Mouse (Mus musculus): ENCODE results near the gene Hnrnpm. TPM values are rescaled to one million over a fixed set of nuclear protein-coding genes. Genes with fewer than 3 reads are reported as not detected.

The Hnrnpm gene
- polyA plus RNA-seq, 2 experiments = 136 to 143 TPM

DNA sequence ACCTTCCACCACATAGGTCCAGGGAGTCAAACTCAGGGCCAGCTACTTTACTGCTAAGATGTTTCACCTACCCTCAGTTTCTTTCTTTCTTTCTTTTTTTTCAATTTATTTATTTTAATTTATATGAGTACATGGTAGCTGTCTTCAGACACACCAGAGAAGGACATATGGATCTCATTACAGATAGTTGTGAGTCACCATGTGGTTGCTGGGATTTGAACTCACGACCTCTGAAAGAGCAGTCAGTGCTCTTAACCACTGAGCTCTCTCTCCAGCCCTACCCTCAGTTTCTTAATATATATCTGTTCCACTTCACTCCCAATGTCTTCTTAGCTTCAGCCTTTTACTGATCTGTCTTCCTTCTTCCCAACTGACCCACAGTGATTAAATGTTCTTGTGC is 8.8 kb upstream of the Hnrnpm start:
- H3K36me3 ChIP-seq (replicated peaks; ENCODE audit: control insufficient read depth, insufficient read depth, low read depth) = peaks cover 100% of the 10 kb centered on the region
- H3K4me2 ChIP-seq (ENCODE audit: low read depth) = no peak overlapping the region
- no peak for TF ChIP-seq CTCF (IDR thresholded peaks at IDR 0.05; ENCODE audit: low read depth)
- TF ChIP-seq EP300 (IDR thresholded peaks at IDR 0.05; ENCODE audit: low read depth) = no peak
- H3K9ac ChIP-seq (replicated peaks) = no peak overlapping the region
- no peaks in the 10 kb centered on the region for H3K4me1 ChIP-seq (replicated peaks; ENCODE audit: control insufficient read depth in 2 of 2, insufficient read depth in 2 of 2, low read length in 1 of 2)
- DNase-seq (ENCODE audit: low read depth in 3 of 3, low spot score in 3 of 3) (no peak), ATAC-seq (ENCODE audit: insufficient read depth) (no peak)
- no peaks in the 10 kb centered on the region for H3K9me3 ChIP-seq (ENCODE audit: control insufficient read depth, low read length)
- 87% methylated on average over 1 of the region's 1 CpGs for WGBS (ENCODE audit: insufficient replicate concordance)
- H3K27ac ChIP-seq = no peak overlapping the region
- H3K27me3 ChIP-seq (ENCODE audit: control insufficient read depth, insufficient read depth, low read length) = no peaks in the 10 kb centered on the region
- no peak overlapping the region for H3K4me3 ChIP-seq (ENCODE audit: insufficient read depth in 1 of 2, low read depth in 2 of 2, low read length in 2 of 2)

GRCm38 (mm10) chr17:33685249-33685653 is 1.4 kb downstream of the Hnrnpm start:
- Histone ChIP-seq H3K4me1 (replicated peaks; ENCODE audit: control insufficient read depth in 2 of 2, insufficient read depth in 2 of 2, low read length in 1 of 2) (peaks cover 21 to 31% of the 10 kb centered on the region in 2 experiments), H3K9me3 (ENCODE audit: control insufficient read depth, low read length) (no peaks in the 10 kb centered on the region), H3K4me3 (ENCODE audit: insufficient read depth in 1 of 2, low read depth in 2 of 2, low read length in 2 of 2) (peak overlapping the region; percentile 82 to 91), H3K27ac (peak overlapping the region; percentile 78), H3K4me2 (ENCODE audit: low read depth) (peak overlapping the region; percentile 79), H3K36me3 (replicated peaks; ENCODE audit: control insufficient read depth, insufficient read depth, low read depth) (peaks cover 47% of the 10 kb centered on the region), H3K27me3 (ENCODE audit: control insufficient read depth, insufficient read depth, low read length) (no peaks in the 10 kb centered on the region), H3K9ac (replicated peaks) (peak overlapping the region; percentile 90)
- peak; percentile 95 for ATAC-seq (ENCODE audit: insufficient read depth)
- DNase-seq (ENCODE audit: low read depth in 3 of 3, low spot score in 3 of 3) = peak; percentile 90 to 93 (median 90)
- WGBS (ENCODE audit: insufficient replicate concordance) = under 1% methylated on average over 42 of the region's 42 CpGs
- TF ChIP-seq CTCF (IDR thresholded peaks at IDR 0.05; ENCODE audit: low read depth) (peak; percentile 43), EP300 (IDR thresholded peaks at IDR 0.05; ENCODE audit: low read depth) (no peak)

GRCm38 (mm10) chr17:33684671-33685231 is 1.9 kb downstream of the Hnrnpm start:
- Histone ChIP-seq H3K4me2 (ENCODE audit: low read depth) (peak overlapping the region; percentile 79), H3K27ac (peak overlapping the region; percentile 78), H3K4me3 (ENCODE audit: insufficient read depth in 1 of 2, low read depth in 2 of 2, low read length in 2 of 2) (peak overlapping the region; percentile 82 to 91), H3K36me3 (replicated peaks; ENCODE audit: control insufficient read depth, insufficient read depth, low read depth) (peaks cover 43% of the 10 kb centered on the region), H3K27me3 (ENCODE audit: control insufficient read depth, insufficient read depth, low read length) (no peaks in the 10 kb centered on the region), H3K9ac (replicated peaks) (peak overlapping the region; percentile 90), H3K4me1 (replicated peaks; ENCODE audit: control insufficient read depth in 2 of 2, insufficient read depth in 2 of 2, low read length in 1 of 2) (peaks cover 21 to 32% of the 10 kb centered on the region in 2 experiments), H3K9me3 (ENCODE audit: control insufficient read depth, low read length) (no peaks in the 10 kb centered on the region)
- WGBS (ENCODE audit: insufficient replicate concordance) = under 1% methylated on average over 44 of the region's 44 CpGs
- ATAC-seq (ENCODE audit: insufficient read depth) (peak; percentile 72), DNase-seq (ENCODE audit: low read depth in 3 of 3, low spot score in 3 of 3) (peak; percentile 45 to 50 (median 48))
- TF ChIP-seq EP300 (IDR thresholded peaks at IDR 0.05; ENCODE audit: low read depth) (no peak), CTCF (IDR thresholded peaks at IDR 0.05; ENCODE audit: low read depth) (peak; percentile 77)

- H3K9ac ChIP-seq (replicated peaks) = no peak overlapping the region; the same call in 1 of the 2 replicates
- DNase-seq (ENCODE audit: low read depth in 3 of 3, low spot score in 3 of 3) = no peak
- peak overlapping the region; percentile 79 for H3K4me2 ChIP-seq (ENCODE audit: low read depth)
- no peaks in the 10 kb centered on the region for H3K27me3 ChIP-seq (ENCODE audit: control insufficient read depth, insufficient read depth, low read length)
- H3K4me3 ChIP-seq (ENCODE audit: insufficient read depth in 1 of 2, low read depth in 2 of 2, low read length in 2 of 2) = no peak overlapping the region
- H3K36me3 ChIP-seq (replicated peaks; ENCODE audit: control insufficient read depth, insufficient read depth, low read depth) = peaks cover 29% of the 10 kb centered on the region
- H3K27ac ChIP-seq = no peak overlapping the region
- no peaks in the 10 kb centered on the region for H3K9me3 ChIP-seq (ENCODE audit: control insufficient read depth, low read length)
- H3K4me1 ChIP-seq (replicated peaks; ENCODE audit: control insufficient read depth in 2 of 2, insufficient read depth in 2 of 2, low read length in 1 of 2) = peaks cover 25 to 36% of the 10 kb centered on the region in 2 experiments
- TF ChIP-seq EP300 (IDR thresholded peaks at IDR 0.05; ENCODE audit: low read depth) (no peak), CTCF (IDR thresholded peaks at IDR 0.05; ENCODE audit: low read depth) (no peak)
- no peak for ATAC-seq (ENCODE audit: insufficient read depth)
Measured at GRCm38 (mm10) chr17:33681767-33682166, 4.9 kb downstream of the Hnrnpm start.

- H3K4me3 ChIP-seq (ENCODE audit: insufficient read depth in 1 of 2, low read depth in 2 of 2, low read length in 2 of 2) = no peak overlapping the region
- peaks cover 21 to 31% of the 10 kb centered on the region in 2 experiments for H3K4me1 ChIP-seq (replicated peaks; ENCODE audit: control insufficient read depth in 2 of 2, insufficient read depth in 2 of 2, low read length in 1 of 2)
- H3K9ac ChIP-seq (replicated peaks) = no peak overlapping the region
- peaks cover 41% of the 10 kb centered on the region for H3K36me3 ChIP-seq (replicated peaks; ENCODE audit: control insufficient read depth, insufficient read depth, low read depth)
- TF ChIP-seq EP300 (IDR thresholded peaks at IDR 0.05; ENCODE audit: low read depth) = no peak
- no peak for TF ChIP-seq CTCF (IDR thresholded peaks at IDR 0.05; ENCODE audit: low read depth)
- H3K27ac ChIP-seq = no peak overlapping the region
- H3K4me2 ChIP-seq (ENCODE audit: low read depth) = no peak overlapping the region
- DNase-seq (ENCODE audit: low read depth in 3 of 3, low spot score in 3 of 3) (no peak), ATAC-seq (ENCODE audit: insufficient read depth) (no peak)
- H3K27me3 ChIP-seq (ENCODE audit: control insufficient read depth, insufficient read depth, low read length) = no peaks in the 10 kb centered on the region
- no peaks in the 10 kb centered on the region for H3K9me3 ChIP-seq (ENCODE audit: control insufficient read depth, low read length)
Measured at GRCm38 (mm10) chr17:33678771-33679170, 7.9 kb downstream of the Hnrnpm start.

All from liver, embryonic 14.5 days (tissue).